Mouse (Mus musculus): Measurements from ENCODE around the gene Pcp2.

The Pcp2 gene

DNA sequence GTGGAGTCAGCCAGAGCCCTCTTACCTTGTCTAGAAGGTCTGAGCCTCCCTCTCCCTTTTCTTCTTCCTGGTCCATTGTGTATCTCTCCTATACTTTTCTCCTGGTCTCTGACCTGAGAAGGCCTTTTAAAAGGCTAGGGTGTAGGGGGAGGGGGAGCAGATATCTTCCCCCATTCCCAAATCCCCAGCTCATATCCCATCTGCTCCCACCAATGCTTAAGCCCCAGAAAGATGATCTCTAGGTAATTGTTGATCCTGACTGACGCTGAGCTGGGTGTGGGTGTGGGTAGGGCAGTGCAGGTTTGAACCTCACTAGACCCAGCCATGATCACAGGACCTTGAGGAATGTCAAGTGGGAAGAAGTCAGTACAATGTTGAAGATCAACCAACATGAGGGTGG is at the start of gene Pcp2:
TSS of gene Pcp2 (minus strand) at position 101 of the 400 bp plus-strand sequence.
- DNase-seq: no peak

DNA sequence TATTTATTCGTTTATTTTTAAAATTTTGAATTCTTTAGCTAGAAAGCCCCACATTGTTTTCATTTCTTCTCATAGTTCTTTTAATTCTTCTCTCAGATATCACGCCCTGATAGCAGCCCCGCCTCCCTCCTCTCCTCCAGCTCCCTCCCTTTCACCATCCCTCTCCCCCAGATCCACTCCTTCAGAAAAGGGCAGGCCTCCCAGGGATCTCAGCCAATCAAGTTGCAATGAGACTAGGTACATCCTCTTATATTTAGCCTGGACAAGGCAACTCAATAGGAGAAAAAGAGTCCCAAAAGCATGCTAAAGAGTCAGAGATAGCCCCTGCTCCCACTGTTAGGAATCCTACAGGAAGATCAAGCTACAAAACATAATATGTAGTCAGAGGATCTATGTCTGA is 49.3 kb upstream of the Pcp2 start:
- no peak for DNase-seq

DNA sequence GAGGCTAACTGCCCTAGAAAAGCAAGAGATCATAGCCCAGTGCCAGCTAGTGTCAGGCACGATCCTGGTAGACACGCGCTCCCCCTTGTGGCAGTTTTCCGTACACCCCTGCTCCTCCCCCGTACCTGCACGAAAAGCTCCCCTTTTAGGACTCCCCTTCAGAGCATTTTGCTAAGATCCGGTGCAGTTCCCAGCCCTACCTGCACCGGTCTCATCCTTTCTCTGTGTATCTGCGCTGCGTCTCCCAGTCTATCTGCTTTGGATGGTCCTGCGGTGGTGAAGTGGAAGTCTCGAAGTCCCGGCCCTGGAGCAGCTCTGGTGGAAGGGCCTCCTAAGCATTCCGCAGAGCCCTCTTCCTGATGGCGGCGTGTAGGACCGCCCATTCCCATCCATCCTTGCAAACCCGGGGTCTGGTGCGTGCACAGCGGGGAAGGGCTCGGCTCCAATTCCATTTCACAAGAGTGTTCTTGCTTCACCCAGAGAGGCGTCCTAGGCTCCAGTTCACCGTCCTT is 46.7 kb upstream of the Pcp2 start, which contains the start of gene Fcor:
TSS of gene Fcor (minus strand) at position 383 of the 512 bp plus-strand sequence.
- DNase-seq: peak; percentile 95 to 98

DNA sequence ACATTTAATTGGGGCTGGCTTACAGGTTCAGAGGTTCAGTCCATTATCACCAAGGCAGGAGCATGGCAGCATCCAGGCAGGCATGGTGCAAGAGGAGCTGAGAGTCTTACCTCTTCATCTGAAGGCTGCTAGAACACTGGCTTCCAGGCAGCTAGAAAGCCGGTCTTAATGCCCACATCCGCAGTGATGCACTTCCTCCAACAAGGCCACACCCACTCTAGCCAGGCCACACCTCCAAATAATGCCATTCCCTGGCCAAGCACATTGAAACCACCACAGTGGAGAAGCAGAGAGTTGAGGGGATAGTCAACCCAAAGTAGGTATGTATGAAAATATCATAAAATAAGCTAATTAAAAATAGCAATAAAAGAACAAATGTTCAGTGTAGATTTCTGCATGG is 45.0 kb upstream of the Pcp2 start:
- no peak for DNase-seq

DNA sequence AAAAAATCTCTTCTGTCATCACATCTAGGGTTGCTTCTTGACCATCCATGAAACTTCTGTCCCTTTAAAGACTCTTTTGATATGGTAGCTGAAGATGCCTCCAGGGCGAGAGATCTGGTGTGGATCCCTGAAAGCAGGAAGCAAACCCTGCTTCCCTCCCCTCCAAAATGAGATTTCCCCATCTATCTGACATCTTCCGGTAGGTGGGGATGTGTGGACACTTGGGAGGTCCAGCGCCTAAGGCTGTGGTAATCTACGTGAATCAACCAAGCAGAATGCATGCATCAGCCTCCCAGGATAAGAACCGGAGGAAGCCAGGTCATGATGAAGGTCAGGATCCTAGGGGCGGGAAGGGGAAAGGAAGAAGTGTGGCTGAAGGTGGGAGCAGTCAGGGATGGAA is 40.2 kb upstream of the Pcp2 start, which contains the start of gene Mcemp1:
TSS of gene Mcemp1 (plus strand) at position 248 of the 400 bp plus-strand sequence.
- no peak for DNase-seq

DNA sequence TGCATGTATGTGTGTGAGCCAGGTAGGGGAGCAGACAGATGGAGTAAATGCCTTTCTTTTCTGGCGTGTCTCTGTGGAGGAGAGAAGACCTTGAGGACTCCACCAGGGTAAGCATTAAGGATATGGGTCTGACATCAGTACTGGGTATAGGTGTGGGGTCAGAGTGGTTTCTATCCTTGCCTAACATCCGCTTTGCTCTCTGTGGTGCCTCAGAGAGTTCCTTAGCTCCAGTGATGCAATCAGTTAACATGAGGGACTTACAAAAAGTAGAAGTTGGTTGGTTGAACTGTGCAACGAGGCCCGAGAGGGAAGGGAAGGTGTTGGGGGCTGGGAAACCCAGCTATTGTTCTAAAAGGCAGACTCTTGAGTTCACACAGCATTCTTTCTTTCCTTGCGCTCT is 39.1 kb upstream of the Pcp2 start:
- no peak for DNase-seq

DNA sequence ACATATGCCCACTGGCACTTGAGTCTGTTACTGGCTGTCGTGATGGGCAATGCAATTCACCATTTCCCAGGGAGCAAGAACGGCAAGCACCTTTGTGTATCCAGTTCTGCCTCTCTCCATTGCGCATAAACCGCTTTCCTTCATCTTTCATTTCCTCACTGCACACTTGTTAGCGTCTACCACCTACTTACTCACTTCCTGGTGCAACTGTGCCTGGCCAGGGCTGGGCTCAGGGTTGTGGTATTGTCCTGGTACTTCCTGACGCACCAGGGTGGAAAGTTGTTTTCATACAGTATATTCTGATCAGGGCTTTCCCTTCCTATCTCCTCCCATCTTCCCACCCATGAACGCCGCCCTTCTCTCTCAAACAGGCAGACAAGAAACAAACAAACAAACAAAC is 35.5 kb upstream of the Pcp2 start:
- DNase-seq: no peak

DNA sequence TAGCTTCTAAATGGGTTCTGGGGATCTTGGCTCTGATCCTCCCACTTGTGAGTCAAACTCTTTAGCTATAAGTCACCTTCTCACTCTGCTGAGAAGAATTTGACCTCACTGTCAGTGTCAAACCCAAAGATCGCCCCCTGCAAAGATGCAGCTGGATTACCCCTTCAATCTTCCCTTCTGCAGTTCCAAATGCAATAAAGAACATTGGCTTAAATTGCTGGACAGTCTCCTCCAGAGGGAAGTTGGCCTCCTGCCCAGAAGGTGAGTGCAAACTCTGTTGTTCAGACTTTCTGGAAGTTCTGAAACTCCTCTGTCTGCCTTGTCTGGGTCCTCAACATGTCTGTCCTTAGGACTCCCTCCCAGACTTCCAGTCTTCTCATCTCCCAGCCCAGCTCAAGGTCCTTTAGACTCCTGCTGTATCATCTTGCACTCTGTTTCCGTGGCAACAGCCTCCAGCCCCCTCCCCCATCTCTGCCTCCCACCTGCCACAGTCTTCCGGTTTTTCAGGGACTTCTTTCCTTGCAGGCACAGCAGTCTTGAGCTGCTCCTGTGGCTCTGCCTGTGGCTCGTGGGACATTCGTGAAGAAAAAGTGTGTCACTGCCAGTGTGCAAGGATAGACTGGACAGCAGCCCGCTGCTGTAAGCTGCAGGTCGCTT is 31.5 kb upstream of the Pcp2 start:
- DNase-seq: peak in 1 of 2 experiments; percentile 40

DNA sequence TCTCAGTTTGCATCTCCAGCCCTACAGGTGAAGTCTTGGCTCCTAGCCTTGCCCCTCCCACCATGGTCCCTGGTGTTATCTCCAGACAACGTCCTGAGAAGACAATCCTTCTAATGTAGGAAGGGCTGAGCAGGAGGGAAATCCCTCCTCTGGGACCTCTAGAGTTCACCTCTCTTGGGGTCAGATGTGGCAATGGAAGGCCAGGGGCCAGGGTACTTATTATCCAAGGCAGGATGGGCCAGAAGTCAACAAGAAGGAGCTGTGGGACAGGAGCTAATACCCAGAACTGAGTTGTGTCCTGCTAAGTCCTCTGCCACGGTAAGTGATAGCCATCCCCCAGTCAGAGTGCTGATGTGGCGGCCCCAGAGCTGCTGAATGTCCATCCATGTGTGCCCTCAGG is 30.2 kb upstream of the Pcp2 start, which contains the start of gene Retn:
TSS of gene Retn (plus strand) at position 245 of the 400 bp plus-strand sequence.
- no peak for DNase-seq

DNA sequence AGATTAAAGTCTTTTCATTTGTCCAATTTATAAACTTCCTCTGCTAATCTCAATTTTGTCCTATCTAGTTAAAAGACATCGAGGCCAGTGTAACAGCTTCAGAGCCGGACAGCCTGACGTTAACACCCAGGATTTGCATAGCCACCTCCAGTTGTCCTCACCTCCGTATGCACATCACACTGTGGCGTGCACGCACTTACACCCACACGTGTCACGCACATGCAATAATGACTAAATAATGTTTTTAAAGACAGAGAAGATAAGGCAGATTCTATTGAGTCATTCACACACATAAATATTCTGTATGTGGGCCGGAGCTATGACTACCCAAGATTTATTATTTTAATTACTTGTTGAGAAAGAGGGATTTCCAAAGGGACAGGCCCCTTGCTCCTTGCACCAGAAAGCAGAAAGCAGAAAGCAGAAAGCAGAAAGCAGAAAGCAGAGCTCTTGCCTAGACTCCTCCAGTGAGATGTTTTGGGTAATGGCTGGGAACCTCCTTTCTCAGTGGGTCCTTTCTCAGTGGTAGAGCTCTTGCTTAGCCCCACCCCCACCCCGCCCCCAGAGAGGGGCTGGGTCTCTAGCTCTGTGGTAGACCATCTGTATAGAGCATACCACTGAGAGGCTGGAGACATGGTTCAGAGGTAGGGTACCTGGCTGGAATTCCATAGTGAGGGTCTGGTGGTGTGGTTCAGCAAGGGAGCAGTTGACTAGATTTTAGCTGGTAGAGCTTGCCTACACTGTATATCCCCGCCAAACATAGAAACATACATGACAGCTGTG is 29.6 kb upstream of the Pcp2 start:
- no peak for DNase-seq

DNA sequence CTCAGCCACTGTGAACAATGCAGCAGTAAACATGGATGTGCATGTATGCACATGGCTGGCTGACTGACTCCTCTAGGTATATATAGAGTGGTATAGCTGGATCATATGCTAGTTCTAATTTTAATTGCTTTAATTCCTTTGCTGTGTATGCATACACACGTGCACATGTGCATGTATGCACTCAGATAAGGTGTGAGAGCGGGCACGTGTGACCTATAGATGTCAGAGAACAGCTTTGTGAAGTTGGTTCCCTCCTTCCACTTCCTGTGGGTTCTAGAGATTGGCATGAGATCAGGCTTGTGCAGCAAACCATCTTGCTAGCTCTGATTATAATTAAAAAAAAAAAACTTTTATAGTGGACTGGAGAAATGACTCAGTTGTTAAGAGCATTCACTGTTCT is 27.5 kb upstream of the Pcp2 start:
- DNase-seq: no peak

DNA sequence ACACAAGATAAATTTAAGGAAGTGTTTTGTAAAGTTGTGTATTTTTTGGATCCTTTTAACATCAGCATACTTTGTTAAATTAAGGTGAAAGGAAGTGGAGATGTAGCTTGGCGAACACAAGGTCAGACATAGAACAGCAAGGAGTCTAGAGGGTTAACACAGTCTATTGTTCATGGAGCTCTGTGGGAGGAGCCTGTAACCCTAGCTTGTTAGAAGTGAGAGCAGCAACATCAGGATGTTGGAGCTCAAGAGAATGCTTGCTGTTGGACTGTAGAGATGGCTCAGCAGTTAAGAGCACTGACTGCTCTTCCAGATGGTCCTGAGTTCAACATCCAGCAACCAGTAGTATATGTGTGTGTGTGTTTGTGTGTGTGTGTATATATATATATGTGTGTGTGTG is 23.6 kb upstream of the Pcp2 start:
- no peak for DNase-seq

DNA sequence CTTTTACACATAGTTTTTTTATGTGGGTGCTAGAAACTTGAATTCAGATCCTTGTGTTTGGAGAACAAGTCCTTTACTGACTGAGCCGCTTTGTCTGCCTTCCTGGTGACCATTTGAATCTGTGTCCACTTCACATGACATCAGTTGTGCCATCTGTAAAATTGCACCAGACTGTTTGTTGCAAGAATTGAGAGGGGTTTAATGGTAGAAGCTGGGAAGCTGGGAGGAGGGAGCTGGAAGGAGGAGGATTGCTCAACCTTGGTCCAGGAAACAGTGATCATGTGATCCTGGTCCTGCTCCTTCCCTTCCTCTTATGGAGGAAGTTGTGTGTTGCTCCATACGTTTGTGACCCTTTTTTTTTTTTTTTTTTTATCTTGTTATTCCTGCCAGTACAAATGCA is 22.9 kb upstream of the Pcp2 start:
- DNase-seq: no peak

DNA sequence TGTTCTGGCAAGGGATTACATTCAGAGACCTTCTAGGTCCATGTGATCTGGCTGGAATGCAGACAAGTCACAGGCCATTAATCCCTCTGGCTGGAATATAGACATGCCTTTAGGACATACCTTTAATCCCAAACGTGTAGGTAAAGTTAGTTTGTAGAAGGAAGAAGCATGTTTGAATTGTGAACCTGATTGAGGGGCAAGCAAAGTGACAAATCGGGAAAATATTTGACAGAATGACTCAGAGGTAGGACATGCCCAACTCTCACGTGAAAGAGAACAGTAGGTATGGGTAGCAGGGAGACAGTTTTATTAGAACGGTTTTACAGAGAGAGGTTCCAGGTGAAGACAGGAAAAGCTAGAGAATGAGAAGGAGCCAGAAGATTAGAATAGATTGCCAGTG is 22.2 kb upstream of the Pcp2 start:
- no peak for DNase-seq

DNA sequence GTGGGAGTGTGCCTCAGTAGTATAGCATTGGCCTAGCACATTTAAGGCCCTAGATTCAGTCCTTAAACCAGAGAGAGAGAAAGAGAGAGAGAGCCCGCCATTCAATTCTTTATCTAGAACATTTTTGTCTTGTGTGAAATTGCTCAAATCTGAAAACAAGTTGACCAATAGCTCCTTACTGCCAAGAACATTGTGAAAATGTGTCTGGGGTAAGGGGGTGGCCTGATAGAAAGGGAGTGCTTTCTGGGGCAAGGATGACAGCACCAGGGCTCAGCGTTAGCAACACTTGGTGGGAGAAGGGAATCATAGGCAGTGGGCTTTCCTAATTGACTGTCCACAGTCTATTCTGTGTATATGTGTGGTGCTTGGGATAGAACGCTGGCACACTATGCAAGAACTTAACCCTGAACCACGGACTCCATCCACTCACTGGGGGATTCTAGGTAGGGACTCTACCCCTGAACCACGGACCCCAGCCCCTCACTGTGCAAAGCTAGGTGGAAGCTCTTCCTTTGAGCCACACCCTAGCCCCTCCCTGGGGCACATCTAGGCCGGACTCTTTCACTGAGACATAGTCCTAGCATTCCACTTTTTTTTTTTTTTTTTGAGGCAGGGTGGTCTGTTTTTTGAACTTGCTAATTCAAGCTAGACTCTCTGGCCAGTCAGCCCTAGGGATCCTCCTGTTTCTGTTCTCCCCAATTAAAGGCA is 21.6 kb upstream of the Pcp2 start:
- DNase-seq: no peak

DNA sequence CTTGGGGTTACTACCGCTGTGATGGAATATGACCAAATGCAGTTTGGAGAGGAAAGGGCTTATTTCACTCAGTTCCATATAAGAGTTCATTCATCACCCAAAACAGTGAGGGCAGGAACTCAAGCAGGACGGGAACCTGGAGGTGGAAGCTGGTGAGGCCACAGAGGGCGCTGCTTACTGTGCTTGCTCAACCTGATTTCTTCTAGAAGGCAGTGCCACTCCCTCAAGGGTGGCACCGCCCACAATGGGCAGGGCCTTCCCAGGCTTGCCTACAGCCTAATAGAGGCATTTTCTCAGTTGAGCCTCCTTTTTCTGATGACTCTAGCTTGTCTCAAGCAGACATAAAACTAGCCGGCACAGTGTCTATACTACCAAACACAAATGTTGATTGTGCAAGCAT is 20.5 kb upstream of the Pcp2 start:
- DNase-seq: peak; percentile 41 to 47

DNA sequence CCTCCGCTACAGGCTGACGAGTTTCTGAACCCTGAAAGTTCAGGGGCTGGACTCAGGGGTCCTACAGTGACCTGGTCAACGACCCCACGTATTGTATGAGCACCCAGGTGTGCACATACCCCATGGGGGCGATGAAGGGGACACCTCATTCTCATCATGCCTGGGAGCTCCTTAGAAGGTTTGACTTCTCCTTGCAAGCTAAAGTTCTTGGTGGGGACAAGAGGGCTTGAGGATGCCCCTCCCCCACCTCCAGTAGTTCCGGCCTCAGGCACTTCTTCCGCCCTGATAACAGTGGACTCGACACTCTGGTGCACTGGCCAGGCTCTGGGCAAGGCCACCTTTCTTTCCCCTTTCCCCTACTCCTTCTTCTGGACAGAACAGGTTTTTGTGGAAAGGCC is 6.1 kb upstream of the Pcp2 start:
- DNase-seq: peak in 1 of 2 experiments; percentile 5

DNA sequence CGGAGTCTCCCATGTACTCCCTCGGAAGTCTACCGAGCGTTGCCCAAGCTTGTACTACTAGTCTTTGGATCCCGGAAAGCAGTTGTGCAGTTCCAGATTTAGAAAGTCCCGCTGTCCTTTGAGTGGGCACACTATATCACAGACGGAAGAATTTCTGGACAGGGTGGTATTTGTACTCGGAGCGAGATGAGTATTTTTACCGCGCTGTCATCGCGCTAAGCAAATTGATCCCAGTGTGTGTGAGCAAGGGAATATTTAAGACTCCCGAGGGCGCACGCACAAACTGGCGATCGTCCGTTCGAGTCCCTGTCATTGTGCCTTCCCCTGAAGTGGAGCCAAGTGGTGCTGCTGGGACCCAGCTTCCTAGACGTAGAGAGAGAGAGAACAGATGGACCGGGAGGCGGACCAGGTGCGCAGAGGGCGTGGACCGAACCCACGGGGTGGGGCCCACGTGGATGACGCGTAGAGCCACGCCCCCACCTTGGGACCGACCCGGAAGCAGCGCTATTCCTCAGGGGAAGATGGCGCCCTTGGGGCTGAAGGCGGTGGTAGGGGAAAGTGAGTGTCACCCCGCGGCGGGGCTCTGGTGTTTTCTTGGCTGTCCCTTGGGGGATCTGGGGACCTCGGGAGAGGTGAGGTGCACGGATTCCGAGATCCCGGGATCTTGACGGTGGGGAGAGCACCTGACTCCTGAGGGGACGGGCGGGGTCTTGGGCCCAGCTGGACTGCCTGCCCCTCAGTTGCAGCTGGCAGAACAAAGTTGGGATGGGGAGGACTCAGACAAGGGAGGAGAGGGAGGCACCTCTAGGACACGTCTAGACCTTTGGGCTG is 5.5 kb upstream of the Pcp2 start, which contains the start of gene Stxbp2:
TSS of gene Stxbp2 (plus strand) at position 309 of the 831 bp plus-strand sequence.
- peak; percentile 77 to 79 for DNase-seq

DNA sequence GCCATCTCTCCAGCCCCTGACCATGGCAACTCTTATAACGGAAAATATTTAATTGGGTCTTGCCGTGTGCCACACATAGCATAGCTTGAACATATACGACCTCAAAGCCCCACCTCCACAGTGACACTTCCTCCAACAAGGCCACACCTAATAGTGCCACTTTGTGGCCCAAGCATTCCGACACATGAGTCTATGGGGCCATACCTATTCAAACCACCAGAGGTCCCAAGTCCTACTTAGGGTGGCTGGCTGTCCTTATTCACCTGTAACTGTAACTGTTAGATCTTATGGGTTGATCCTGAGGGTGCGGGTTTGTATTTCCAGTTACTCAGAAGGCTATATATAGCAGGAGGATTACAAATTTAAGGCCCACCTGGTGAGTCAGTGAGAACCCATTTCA is 2.7 kb upstream of the Pcp2 start:
- peak; percentile 65 to 70 for DNase-seq

DNA sequence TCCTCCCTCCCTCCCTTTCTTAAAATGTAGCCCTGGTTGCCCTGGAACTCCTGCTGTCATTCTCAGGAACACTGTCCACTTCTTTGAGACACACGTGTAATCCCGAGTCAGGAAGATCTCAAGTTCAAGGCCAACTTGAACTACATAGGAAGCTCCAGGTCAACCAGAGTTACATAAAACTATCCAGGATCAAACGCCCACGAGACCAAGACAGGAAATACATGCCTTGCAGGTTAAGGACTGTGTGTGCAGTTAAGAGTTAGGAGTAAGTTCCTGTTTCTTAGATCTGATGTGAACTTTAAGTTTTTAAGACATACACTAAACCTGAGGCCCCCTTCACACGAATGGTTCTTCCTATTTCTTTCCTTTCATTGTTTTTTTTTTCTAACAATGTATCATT is 1.6 kb upstream of the Pcp2 start:
- no peak for DNase-seq

DNA sequence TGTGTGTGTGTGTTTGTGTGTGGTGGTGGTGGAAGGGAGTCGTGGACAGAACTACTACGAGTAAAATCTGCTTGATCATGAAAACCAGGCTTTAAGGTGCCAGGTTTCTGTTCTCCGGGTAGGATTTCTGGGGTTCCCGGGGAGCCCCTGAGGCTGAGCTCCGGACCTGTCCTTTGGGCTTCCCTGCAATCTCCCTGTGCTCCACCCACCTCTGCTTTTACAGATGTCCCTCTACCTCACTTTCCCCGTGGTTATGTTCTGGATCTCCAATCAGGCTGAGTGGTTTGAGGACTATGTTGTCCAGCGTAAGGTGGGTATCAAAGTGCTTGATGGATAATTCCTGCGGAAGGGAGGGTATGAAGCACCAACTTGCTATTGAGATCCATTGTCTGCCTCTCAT is 3.2 kb downstream of the Pcp2 start:
- DNase-seq: no peak
